Mouse (Mus musculus) lung, postnatal 14 days (tissue): ENCODE measurements around the gene Vps37b.

ENCODE experiments used
- DNase-seq: peaks from one replicate; pipeline ENCODE4 v3.0.0; 2021

Gene Vps37b

GRCm38 (mm10) chr5:124021148-124021547, 10.9 kb downstream of the Vps37b start:
- DNase-seq: no peak

- peak; percentile 82 for DNase-seq
Observed at GRCm38 (mm10) chr5:124019348-124020216, 12.5 kb downstream of the Vps37b start.

GRCm38 (mm10) chr5:124018651-124019050, 13.4 kb downstream of the Vps37b start:
- no peak for DNase-seq

- DNase-seq: no peak
Observed at GRCm38 (mm10) chr5:124017941-124018340, 14.1 kb downstream of the Vps37b start.

GRCm38 (mm10) chr5:124016291-124016821, 15.7 kb downstream of the Vps37b start:
- no peak for DNase-seq

- no peak for DNase-seq
Observed at GRCm38 (mm10) chr5:124015727-124016126, 16.3 kb downstream of the Vps37b start.

- DNase-seq: peak; percentile 62
Observed at GRCm38 (mm10) chr5:124014791-124015251, 17.2 kb downstream of the Vps37b start.

GRCm38 (mm10) chr5:124014180-124014579, 17.9 kb downstream of the Vps37b start:
- DNase-seq: no peak

GRCm38 (mm10) chr5:124013747-124014146, 18.3 kb downstream of the Vps37b start:
- DNase-seq: no peak

- no peak for DNase-seq
Observed at GRCm38 (mm10) chr5:124012885-124013284, 19.2 kb downstream of the Vps37b start.

GRCm38 (mm10) chr5:124011927-124012326, 20.1 kb downstream of the Vps37b start:
- no peak for DNase-seq

- peak; percentile 85 for DNase-seq
Observed at GRCm38 (mm10) chr5:124010910-124011655, 21.0 kb downstream of the Vps37b start.

GRCm38 (mm10) chr5:124010077-124010476, 22.0 kb downstream of the Vps37b start:
- no peak for DNase-seq

- no peak for DNase-seq
Observed at GRCm38 (mm10) chr5:124006891-124007491, 25.1 kb downstream of the Vps37b start.

GRCm38 (mm10) chr5:124006082-124006873, 25.8 kb downstream of the Vps37b start:
- DNase-seq: no peak

GRCm38 (mm10) chr5:124005591-124005990, 26.5 kb downstream of the Vps37b start:
- no peak for DNase-seq

GRCm38 (mm10) chr5:124005151-124005500, 26.9 kb downstream of the Vps37b start:
- no peak for DNase-seq

- no peak for DNase-seq
Observed at GRCm38 (mm10) chr5:124004356-124005150, 27.5 kb downstream of the Vps37b start.

- DNase-seq: no peak
Observed at GRCm38 (mm10) chr5:124003375-124003774, 28.7 kb downstream of the Vps37b start.

GRCm38 (mm10) chr5:124002876-124003275, 29.2 kb downstream of the Vps37b start:
- DNase-seq: no peak

GRCm38 (mm10) chr5:124001274-124001673, 30.8 kb downstream of the Vps37b start:
- DNase-seq: no peak

- DNase-seq: peak; percentile 95
Observed at GRCm38 (mm10) chr5:124000824-124001223, 31.2 kb downstream of the Vps37b start.
